Mouse (Mus musculus): ENCODE measurements at regions not wholly inside any gene's neighbourhood (a gene's known extent, or its start where the extent isn't known, plus 50 kb on each side); places are given as distances from the start of the nearest gene placed in this dataset.

- no peak for DNase-seq
These were observed 102.5 kb downstream of the Foxb1 start for GRCm38 (mm10) chr9:69658276-69658675.

DNA sequence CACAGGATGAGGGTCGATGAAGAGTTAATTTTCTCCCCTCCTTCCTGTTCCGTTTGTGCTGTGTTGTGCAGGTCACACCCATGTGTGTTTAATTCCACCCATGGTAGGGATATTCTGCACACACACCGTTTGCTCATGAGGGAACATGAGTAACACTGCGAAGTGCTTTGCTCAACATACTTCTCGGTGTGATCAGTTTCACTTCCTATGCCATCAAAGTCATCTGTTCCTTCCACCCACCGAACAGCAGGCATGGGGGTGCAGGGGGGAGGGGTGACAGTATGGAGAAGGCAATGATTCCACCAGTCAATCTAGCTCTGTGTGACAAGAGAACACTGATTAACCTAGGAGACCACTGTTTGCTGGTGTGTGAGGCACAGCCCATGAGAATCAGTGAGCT, 104.7 kb downstream of the Foxb1 start:
- DNase-seq: no peak

GRCm38 (mm10) chr9:69652106-69652505, 108.6 kb downstream of the Foxb1 start:
- DNase-seq: no peak

GRCm38 (mm10) chr9:69651608-69652007, 109.1 kb downstream of the Foxb1 start:
- DNase-seq: no peak

GRCm38 (mm10) chr9:69642591-69642990, 118.1 kb downstream of the Foxb1 start:
- DNase-seq: no peak

GRCm38 (mm10) chr9:69623312-69623711, 137.4 kb downstream of the Foxb1 start:
- DNase-seq: peak; percentile 74

DNA sequence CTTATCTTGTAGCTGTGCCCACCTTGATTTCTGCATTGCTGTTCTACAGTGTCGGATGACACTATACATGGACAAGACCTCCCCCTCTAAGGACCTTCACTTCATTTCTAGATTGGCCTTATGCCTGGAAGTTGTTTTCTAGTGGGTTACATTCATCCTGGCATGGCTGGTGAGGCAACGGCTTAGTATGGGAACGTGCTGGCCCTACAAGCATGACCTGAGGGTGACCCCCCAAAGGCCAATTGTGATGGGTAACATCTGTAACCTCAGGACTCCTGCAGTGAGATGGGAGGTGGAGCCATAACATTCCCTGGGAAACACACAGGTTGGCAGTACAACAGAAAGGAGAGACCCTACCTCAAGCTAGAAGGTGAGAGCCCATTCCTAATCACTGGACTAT, 139.7 kb downstream of the Foxb1 start:
- no peak for DNase-seq

DNA sequence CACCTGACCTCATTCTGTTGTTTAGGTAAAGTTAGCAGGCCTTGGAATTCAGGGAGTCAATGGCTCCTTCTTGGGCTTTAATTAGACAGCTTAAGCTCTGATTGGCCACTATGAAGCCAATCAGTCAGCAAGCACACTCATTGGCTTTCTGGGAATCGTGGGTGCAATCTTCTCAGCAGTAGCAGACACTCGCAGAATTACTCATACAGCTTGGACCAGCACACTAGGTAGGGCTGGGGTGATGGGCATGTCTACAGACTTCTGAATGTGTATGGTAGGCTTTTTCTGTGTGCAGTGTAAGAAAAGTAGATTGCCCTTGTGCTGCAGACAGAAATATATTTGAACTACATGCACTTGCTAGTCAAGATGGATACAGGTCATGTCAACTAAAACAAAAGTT, 143.4 kb downstream of the Foxb1 start:
- no peak for DNase-seq

GRCm38 (mm10) chr9:69597472-69597871, 144.1 kb downstream of the Anxa2 start:
- no peak for DNase-seq

DNA sequence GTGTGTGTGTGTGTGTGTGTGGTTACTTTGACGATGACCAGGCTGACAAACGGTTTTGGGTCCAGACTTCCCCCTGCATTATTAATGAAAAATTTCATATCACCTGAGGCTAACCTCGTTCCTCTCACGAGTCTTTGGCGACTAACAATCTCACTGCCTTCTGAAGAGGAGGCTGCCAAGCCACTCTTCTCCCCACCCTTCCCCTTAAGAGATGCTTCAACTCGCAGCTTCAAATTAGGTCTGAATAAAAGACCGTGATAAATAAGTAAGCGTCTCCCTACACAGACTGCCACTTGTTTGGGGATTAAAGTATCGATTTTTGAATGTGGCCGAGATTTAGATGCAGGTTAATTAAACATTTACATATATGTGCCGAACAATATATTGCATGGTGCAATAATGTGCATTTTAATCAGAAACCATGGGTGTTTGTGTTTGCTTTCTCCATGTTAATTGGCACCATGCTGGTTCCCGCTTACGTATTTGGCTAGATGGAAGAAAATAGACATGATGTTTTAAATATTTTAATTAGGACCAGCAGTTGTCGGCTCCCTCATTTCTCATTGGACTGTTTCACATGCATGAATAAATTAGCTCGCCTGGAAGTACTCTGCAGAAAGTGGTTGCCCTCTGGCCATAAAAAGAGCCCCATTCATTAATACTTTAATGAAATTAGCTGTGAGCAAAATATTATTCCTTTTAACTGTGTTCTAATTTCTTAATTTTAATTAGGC, 139.1 kb downstream of the Anxa2 start:
- DNase-seq: no peak

DNA sequence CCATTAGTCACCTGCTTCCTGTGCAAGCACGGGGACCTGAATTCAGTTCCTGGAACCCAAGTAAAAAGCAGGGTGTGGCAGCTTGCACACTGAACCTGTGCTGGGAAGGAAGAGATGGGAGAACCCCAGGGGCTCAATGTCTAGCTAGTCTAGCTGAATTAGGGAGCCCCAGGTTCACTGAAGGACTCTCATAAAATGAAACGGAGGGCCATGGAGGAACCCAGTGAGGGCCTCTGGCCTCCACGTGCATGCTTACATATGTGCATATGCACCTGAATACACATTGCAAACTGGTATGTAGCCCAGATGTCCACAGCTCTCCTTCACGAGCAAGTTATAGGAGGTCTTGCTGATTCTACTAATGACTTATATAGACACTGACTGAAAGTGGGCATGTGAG, 135.4 kb downstream of the Anxa2 start:
- no peak for DNase-seq

DNA sequence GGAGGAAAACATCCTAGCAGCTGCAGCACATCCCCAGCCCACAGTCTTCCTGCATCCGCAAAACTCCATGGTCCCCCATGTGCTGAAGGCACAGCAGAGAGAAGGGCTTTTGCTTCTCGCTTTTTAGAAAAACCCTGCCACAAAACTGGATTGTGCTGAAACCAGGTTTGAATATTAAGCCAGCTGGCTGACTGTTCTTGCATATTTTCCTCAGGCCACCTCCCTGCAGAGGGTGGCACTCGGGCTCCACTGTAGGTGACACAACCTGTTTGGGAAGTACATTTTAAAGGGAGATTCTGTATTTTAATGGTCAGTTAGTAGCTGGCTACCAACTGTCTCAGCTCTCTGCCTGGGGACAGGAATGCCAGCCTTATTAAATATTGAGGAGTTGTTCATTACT, 133.7 kb downstream of the Anxa2 start:
- no peak for DNase-seq

- DNase-seq: peak; percentile 8
These were observed 127.8 kb downstream of the Anxa2 start for GRCm38 (mm10) chr9:69581236-69581635.

- no peak for DNase-seq
These were observed 124.4 kb downstream of the Anxa2 start for GRCm38 (mm10) chr9:69577661-69578405.

DNA sequence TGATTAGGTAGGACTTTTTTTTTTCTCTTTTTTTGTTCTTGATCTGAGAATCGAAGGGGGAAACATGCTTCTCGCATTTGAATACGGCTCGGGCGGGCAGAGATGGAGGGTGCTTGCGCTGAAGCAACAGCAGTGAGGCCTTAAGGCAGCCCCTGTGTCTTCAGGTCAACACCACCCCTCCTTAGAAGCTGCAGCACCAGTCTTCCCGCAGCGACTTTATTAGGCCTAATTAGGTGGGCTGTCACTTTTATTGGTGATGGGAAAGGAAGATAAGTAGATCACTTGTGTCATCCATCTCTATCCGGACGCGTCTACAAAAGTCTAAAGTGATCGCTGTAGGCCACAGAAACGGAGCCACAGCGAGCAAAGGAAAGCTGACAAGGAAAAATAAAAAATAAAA, 122.0 kb downstream of the Anxa2 start:
- DNase-seq: no peak

GRCm38 (mm10) chr9:69568631-69569230, 115.3 kb downstream of the Anxa2 start:
- no peak for DNase-seq

GRCm38 (mm10) chr9:69568222-69568621, 114.8 kb downstream of the Anxa2 start:
- DNase-seq: no peak

- DNase-seq: no peak
These were observed 113.6 kb downstream of the Anxa2 start for GRCm38 (mm10) chr9:69566996-69567395.

DNA sequence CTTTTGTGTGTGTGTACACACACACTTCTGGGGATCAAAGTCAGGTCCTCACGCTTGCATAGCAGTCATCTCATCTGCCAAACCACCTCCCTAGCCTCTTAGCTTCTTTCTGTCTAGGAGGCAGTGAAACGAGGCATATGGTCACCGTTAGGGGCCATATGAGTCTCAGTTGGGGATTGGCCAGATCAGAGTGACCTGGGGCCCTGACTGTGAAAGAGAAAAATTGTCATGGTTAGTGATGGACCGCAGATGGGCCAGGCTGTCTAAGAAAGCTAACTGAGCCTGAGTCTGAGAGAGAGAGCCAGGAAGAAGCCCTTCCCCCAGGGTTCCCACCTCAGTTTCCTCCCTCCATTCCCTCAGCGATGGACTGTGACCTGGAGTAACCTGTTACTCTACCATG, 89.8 kb downstream of the Anxa2 start:
- no peak for DNase-seq

Measured in thymus, postnatal 25 days (tissue).